Mouse (Mus musculus): ENCODE measurements around the gene Nlrp9b. TPM values are rescaled to one million over a fixed set of nuclear protein-coding genes. Genes with fewer than 3 reads are reported as not detected.
"Not testable (repeated sequence)": the region's sequence is repeated elsewhere in the genome, so short reads cannot be mapped to it uniquely, and the experiment has no call there.

Gene Nlrp9b
- total RNA-seq (2014; rRNA removed) (not detected in 2 replicates), polyA plus RNA-seq (2015; fragmentation: Nextera tagmentation; extraction: Ambion mirVana) (not detected in 2 replicates)

DNA sequence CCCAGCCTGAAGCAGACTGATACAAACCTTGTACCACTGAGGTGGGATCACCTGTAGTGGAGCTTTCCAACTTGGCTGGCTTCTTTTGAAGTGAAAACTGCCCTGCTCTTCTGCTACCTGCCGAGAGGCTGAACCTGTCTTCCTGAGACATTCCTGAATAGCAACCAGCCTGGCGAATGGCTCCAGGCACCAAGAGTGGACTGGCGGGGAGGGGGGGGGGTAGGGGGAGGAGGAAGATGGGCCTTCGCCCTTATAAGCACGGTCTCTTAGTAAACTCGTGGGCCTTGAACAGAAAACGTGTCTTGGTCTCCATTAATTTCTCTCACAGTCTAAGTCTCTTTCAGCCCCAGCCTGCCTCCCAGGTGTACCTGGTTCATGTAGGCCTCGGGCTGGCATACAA is at the start of gene Nlrp9b:
TSS of gene Nlrp9b (plus strand) at position 301 of the 400 bp plus-strand sequence.
- not testable (repeated sequence) for H3K36me3 ChIP-seq (ENCODE audit: insufficient read depth); H3K4me3 ChIP-seq (ENCODE audit: low read depth, low read length); DNase-seq; H3K4me1 ChIP-seq (ENCODE audit: insufficient read depth); ATAC-seq; H3K27ac ChIP-seq (ENCODE audit: low read depth, low read length); H3K4me2 ChIP-seq (ENCODE audit: low read depth); H3K27me3 ChIP-seq (ENCODE audit: insufficient read depth, low read length); H3K9ac ChIP-seq; H3K9me3 ChIP-seq (ENCODE audit: low read length)
- 70% methylated on average over 8 of the region's 8 CpGs for WGBS

DNA sequence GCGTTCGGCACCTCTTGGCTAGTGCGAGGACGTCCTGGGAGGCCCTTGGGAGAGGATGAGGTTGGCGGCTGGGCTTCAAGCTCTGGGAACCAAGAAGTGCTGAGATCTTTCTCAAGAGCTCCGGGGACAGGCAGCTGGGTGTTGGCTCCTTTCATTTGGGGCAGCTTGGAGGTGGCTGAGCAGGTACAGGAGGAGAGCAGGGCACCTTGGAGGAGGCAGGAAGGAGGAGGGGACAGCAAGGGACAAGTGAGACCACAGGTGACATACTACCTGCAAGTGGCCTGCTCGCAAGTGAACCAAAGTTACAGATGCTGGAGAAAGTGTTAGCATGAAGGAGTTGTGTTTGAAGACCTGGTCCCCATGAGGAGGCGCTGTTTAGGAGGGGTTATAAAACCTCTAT is 46.6 kb upstream of the Nlrp9b start:
- no peak overlapping the region for H3K27ac ChIP-seq (ENCODE audit: low read depth, low read length)
- 94% methylated on average over 8 of the region's 8 CpGs for WGBS
- no peak overlapping the region for H3K4me2 ChIP-seq (ENCODE audit: low read depth)
- no peaks in the 10 kb centered on the region for H3K27me3 ChIP-seq (ENCODE audit: insufficient read depth, low read length)
- H3K9ac ChIP-seq, result no peak overlapping the region
- H3K9me3 ChIP-seq (ENCODE audit: low read length), result no peaks in the 10 kb centered on the region
- no peaks in the 10 kb centered on the region for H3K36me3 ChIP-seq (ENCODE audit: insufficient read depth)
- H3K4me3 ChIP-seq (ENCODE audit: low read depth, low read length), result no peak overlapping the region
- DNase-seq, result no peak
- no peak for TF ChIP-seq CTCF (IDR thresholded peaks at IDR 0.05; ENCODE audit: low read depth)
- H3K4me1 ChIP-seq (ENCODE audit: insufficient read depth), result no peaks in the 10 kb centered on the region
- no peak for ATAC-seq

DNA sequence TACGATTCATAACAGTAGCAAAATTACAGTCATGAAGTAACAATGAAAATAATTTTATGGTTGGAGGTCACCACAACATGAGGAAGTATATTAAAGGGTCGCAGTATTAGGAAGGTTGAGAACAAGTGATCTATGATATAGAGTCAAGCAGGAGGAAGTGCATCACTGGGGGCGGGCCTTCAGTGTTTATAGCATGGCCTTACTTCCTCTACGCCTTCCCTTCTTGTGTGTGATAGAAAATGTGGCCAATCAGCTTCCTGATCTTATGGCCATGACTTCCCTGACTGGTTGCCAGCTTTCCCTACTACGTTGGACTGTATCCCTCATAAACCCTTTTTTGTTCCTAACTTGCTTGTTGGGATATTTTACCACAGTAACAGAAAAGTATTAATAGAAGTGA is 46.1 kb upstream of the Nlrp9b start:
- Histone ChIP-seq H3K4me1 (ENCODE audit: insufficient read depth) (no peaks in the 10 kb centered on the region), H3K4me2 (ENCODE audit: low read depth) (no peak overlapping the region), H3K36me3 (ENCODE audit: insufficient read depth) (no peaks in the 10 kb centered on the region), H3K4me3 (ENCODE audit: low read depth, low read length) (no peak overlapping the region), H3K27ac (ENCODE audit: low read depth, low read length) (no peak overlapping the region), H3K27me3 (ENCODE audit: insufficient read depth, low read length) (no peaks in the 10 kb centered on the region), H3K9me3 (ENCODE audit: low read length) (no peaks in the 10 kb centered on the region), H3K9ac (no peak overlapping the region)
- WGBS, result 87% methylated on average over 5 of the region's 5 CpGs
- DNase-seq (no peak), ATAC-seq (no peak)
- no peak for TF ChIP-seq CTCF (IDR thresholded peaks at IDR 0.05; ENCODE audit: low read depth)

DNA sequence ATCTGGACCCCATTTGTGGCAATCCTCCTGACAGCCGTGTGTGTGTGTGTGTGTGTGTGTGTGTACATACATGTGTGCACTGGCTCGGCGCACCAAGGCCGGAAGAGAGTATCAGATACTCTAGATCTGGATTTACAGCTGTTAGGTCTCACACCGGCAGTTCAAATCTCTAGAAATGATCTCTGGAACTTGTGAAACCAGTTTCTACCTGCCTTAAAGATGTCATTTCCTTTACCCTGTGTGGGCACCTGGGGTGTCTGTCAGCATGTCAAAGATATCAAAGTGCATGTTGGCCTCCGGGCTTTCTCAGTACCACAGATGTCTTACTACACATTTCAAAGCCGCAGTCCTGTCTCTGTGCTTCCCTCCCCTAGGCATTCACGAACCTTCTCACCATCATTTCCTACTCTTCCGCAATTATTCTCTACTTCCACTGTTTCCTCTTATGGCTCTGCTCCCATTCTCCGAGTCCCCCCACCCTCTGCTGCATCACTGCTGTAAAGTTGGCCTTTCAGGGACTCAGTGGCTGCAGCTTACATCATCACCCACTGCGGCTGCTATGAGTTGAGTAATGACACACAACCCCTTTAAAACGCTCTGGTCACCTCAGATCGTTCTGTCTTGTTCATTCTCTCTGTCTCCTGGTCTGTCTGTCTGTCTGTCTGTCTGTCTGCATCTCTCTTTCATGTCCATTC is 45.3 kb upstream of the Nlrp9b start:
- TF ChIP-seq CTCF (IDR thresholded peaks at IDR 0.05; ENCODE audit: low read depth), result no peak
- Histone ChIP-seq H3K4me3 (ENCODE audit: low read depth, low read length) (no peak overlapping the region), H3K4me1 (ENCODE audit: insufficient read depth) (no peaks in the 10 kb centered on the region), H3K4me2 (ENCODE audit: low read depth) (no peak overlapping the region), H3K9ac (no peak overlapping the region), H3K9me3 (ENCODE audit: low read length) (no peaks in the 10 kb centered on the region), H3K27ac (ENCODE audit: low read depth, low read length) (no peak overlapping the region), H3K27me3 (ENCODE audit: insufficient read depth, low read length) (no peaks in the 10 kb centered on the region), H3K36me3 (ENCODE audit: insufficient read depth) (no peaks in the 10 kb centered on the region)
- ATAC-seq, result no peak
- no peak for DNase-seq
- WGBS, result 88% methylated on average over 13 of the region's 13 CpGs

DNA sequence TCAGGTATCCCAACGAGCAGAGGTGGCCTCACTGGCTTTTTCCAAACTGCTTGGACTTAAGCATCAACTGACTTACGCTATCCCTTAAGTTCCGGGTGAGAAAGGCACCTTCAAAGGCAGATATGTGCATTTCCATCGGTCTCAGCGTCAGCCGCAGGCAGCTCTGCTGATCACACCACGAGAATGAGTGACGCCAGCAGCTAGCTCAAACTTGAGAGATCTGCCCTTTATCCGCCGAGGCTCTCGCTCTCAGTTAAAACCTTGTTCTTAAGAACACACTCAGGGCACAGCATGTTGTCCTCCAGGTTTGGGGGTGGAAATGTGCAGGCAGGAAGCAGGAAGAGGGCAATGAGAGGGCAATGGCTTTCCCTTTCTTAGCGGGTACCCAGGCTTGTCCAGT is 42.3 kb upstream of the Nlrp9b start:
- Histone ChIP-seq H3K27me3 (ENCODE audit: insufficient read depth, low read length) (no peaks in the 10 kb centered on the region), H3K4me1 (ENCODE audit: insufficient read depth) (no peaks in the 10 kb centered on the region), H3K4me2 (ENCODE audit: low read depth) (no peak overlapping the region), H3K9ac (no peak overlapping the region), H3K9me3 (ENCODE audit: low read length) (no peaks in the 10 kb centered on the region), H3K4me3 (ENCODE audit: low read depth, low read length) (no peak overlapping the region), H3K36me3 (ENCODE audit: insufficient read depth) (no peaks in the 10 kb centered on the region), H3K27ac (ENCODE audit: low read depth, low read length) (no peak overlapping the region)
- WGBS, result 82% methylated on average over 12 of the region's 12 CpGs
- ATAC-seq (no peak), DNase-seq (no peak)
- no peak for TF ChIP-seq CTCF (IDR thresholded peaks at IDR 0.05; ENCODE audit: low read depth)

DNA sequence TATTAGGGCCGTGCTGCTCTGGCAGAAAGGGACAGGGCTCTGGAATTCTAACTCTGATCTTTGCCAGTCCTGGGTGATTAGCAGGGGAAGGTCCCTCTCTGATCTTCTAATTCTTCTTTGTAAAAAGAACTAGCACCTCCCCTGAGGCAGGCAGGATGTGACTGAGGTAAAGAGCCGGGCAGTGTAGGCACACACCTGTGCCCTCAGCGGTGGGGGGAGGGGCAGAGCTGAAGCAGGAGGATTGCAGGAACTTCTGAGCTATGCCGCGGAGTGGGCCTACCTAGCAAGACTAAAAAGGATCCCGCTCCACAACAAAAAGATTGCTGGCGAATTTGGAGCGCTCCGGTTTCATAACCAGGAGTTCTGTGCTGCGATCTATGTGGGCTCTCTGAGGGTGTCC is 41.3 kb upstream of the Nlrp9b start:
- no peak for TF ChIP-seq CTCF (IDR thresholded peaks at IDR 0.05; ENCODE audit: low read depth)
- Histone ChIP-seq H3K36me3 (ENCODE audit: insufficient read depth) (no peaks in the 10 kb centered on the region), H3K4me3 (ENCODE audit: low read depth, low read length) (no peak overlapping the region), H3K9ac (no peak overlapping the region), H3K4me1 (ENCODE audit: insufficient read depth) (no peaks in the 10 kb centered on the region), H3K4me2 (ENCODE audit: low read depth) (no peak overlapping the region), H3K27me3 (ENCODE audit: insufficient read depth, low read length) (no peaks in the 10 kb centered on the region), H3K27ac (ENCODE audit: low read depth, low read length) (no peak overlapping the region), H3K9me3 (ENCODE audit: low read length) (no peaks in the 10 kb centered on the region)
- DNase-seq (no peak), ATAC-seq (no peak)
- WGBS, result 71% methylated on average over 10 of the region's 10 CpGs

DNA sequence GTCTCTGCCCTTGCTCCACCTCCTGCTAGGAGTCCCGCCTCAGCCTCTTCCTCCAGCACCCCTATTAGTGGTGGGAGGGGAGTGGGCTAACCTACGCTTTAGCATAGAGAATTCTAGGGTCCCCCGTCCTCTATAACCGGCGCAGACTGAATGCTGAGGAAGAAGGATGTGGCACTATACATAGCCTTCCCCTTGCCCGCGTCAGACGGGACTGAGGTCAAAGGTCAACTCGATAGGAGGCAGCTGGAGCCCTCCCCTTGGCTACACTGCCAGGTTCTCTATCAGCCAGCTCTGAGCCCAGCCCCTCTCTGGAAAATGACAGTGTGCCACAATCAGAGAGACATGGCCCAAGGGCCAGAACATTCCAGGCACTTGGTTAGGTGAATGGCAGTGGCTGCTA is 40.7 kb upstream of the Nlrp9b start, which contains the start of gene Igsf23:
TSS of gene Igsf23 (minus strand) at position 168 of the 400 bp plus-strand sequence.
- DNase-seq, result no peak
- 80% methylated on average over 9 of the region's 9 CpGs for WGBS

More for the DNA sequence above, 40.7 kb upstream of the Nlrp9b start, which contains the start of gene Igsf23:
- no peak within 1 kb of the TSS for H3K27ac ChIP-seq (ENCODE audit: low read depth, low read length)
- no peak within 1 kb of the TSS for H3K4me2 ChIP-seq (ENCODE audit: low read depth)
- H3K4me1 ChIP-seq (ENCODE audit: insufficient read depth), result no peaks in the 10 kb centered on the region
- no peaks in the 10 kb centered on the region for H3K27me3 ChIP-seq (ENCODE audit: insufficient read depth, low read length)
- H3K36me3 ChIP-seq (ENCODE audit: insufficient read depth), result no peaks in the 10 kb centered on the region
- no peaks in the 10 kb centered on the region for H3K9me3 ChIP-seq (ENCODE audit: low read length)
- no peak for ATAC-seq
- H3K4me3 ChIP-seq (ENCODE audit: low read depth, low read length), result no peak within 1 kb of the TSS
- no peak within 1 kb of the TSS for H3K9ac ChIP-seq
- TF ChIP-seq CTCF (IDR thresholded peaks at IDR 0.05; ENCODE audit: low read depth), result no peak

All from forebrain, postnatal 0 days (tissue).